Mouse (Mus musculus) G1E (cell line): ENCODE data around the gene Tspan9. TPM values are rescaled to one million over a fixed set of nuclear protein-coding genes. Genes with fewer than 3 reads are reported as not detected.

Experiments used
- ATAC-seq: 2 replicates; pipeline ENCODE4 v1.8.0; 2016; ENCODE audit warnings: mild to moderate bottlenecking; ENCODE audit not compliant: insufficient number of reproducible peaks, poor library complexity, low FRiP score, severe bottlenecking; ENCODE audit errors: extremely low read depth
- DNase-seq: peaks from one replicate; pipeline ENCODE4 v3.0.0; 2012; ENCODE audit warnings: low spot score
- H3K27me3 ChIP-seq: 2 replicates; pipeline ENCODE4 v1.6.1; 2012; ENCODE audit warnings: mild to moderate bottlenecking, low read length, inconsistent platforms; ENCODE audit not compliant: insufficient read depth
- H3K36me3 ChIP-seq: replicated peaks from 2 replicates; pipeline ENCODE3; 2012; ENCODE audit warnings: mild to moderate bottlenecking, inconsistent platforms
- H3K4me1 ChIP-seq: 2 replicates; pipeline ENCODE4 v1.6.1; 2012; ENCODE audit warnings: low read depth, low read length, inconsistent platforms, mixed read lengths; ENCODE audit not compliant: insufficient read depth
- H3K4me3 ChIP-seq: 2 replicates; pipeline ENCODE4 v1.5.1; 2012; ENCODE audit warnings: low read depth, mild to moderate bottlenecking, inconsistent platforms, low read length, moderate library complexity, mixed read lengths
- H3K9me3 ChIP-seq: replicated peaks from 2 replicates; pipeline ENCODE4 v1.6.1; 2012; ENCODE audit warnings: inconsistent platforms
- CTCF ChIP-seq: IDR thresholded peaks from 2 replicates; pipeline ENCODE4 v1.5.1; 2012; ENCODE audit warnings: low read depth, low read length, inconsistent platforms, mixed read lengths
- GATA1 ChIP-seq: IDR thresholded peaks from 2 replicates; pipeline ENCODE4 v1.6.1; 2012; ENCODE audit warnings: borderline replicate concordance, low read length, inconsistent platforms, mixed read lengths
- GATA2 ChIP-seq: IDR thresholded peaks from 2 replicates; pipeline ENCODE4 v1.6.1; 2012; ENCODE audit warnings: low read depth, low read length, inconsistent platforms, borderline replicate concordance
- POLR2AphosphoS5 ChIP-seq: IDR thresholded peaks from 2 replicates; pipeline ENCODE4 v1.6.1; 2012; ENCODE audit warnings: low read depth, low read length, inconsistent platforms; ENCODE audit not compliant: insufficient replicate concordance
- TAL1 ChIP-seq: conservative IDR thresholded peaks from 2 replicates; pipeline ENCODE4 v1.6.1; 2012; ENCODE audit warnings: low read depth, low read length, inconsistent platforms, mixed read lengths
- polyA plus RNA-seq: library from polyadenylated mRNA; stranded (reverse); fragments of >175 nt; gene quantifications from 2 replicates; pipeline ENCODE4 v1.2.3, GENCODE M21; 2012
- total RNA-seq, 2 experiments: library from RNA; stranded (forward) in 1 of 2; stranded (reverse) in 1 of 2; fragments of 200-1000 nt in 1 of 2; fragments of >200 nt in 1 of 2; fragmentation: Nextera tagmentation in 1 of 2; gene quantifications; 2 replicates each; pipeline ENCODE4 v1.2.3; 2014 to 2017

Gene Tspan9
- total and polyA plus RNA-seq, 3 experiments: 0.16 TPM; not detected in 2

DNA sequence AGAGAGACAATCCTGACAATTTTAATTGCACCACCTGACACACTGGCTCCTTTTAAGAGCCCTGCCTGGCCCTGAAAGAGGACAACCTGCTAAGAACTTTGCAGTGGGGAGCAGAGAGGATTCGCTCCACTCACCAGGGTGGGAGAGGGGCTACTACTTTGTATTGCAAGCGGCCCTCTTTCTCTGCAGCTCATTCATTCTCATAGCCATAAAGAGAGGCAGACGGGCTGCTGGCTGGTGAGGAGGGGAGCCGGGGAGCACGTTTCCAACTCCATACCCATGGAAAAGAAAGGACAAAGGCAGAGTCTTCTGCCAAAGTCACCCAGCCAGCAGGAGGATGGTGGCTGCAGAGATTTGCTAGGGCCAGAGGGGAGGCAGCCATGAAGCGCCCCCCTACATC is 169.8 kb downstream of the Tspan9 start:
- no peak for DNase-seq
- H3K9me3 ChIP-seq: peaks cover 90% of the 10 kb centered on the region
- H3K4me3 ChIP-seq: no peak overlapping the region
- no peak for TF ChIP-seq GATA2
- TF ChIP-seq CTCF: no peak
- no peak for TF ChIP-seq TAL1
- TF ChIP-seq POLR2AphosphoS5: no peak
- no peak for TF ChIP-seq GATA1
- no peaks in the 10 kb centered on the region for H3K36me3 ChIP-seq
- H3K4me1 ChIP-seq: no peaks in the 10 kb centered on the region
- no peak for ATAC-seq
- no peaks in the 10 kb centered on the region for H3K27me3 ChIP-seq

DNA sequence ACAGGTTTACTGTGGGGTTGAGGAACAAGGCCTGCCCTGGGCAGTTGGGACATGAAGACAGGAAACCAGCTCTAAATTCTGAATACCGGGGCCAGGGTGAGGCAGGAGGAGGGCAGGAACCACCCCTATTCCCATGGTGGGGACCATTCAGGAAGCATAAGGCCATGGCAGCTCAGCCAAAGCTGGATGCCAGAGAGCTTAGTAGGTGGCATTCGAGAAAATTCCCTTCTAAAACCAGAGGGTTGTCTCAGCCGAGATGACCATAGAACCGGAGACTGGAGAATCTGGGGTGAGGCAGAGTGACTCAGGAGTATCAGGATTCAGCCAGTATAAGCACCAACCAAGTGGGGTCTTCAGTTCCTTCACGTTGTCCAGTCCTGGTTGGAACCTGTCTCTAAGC is 171.5 kb downstream of the Tspan9 start:
- H3K9me3 ChIP-seq: peaks cover 89% of the 10 kb centered on the region
- TF ChIP-seq GATA1: no peak
- no peak for TF ChIP-seq GATA2
- no peak for TF ChIP-seq POLR2AphosphoS5
- TF ChIP-seq TAL1: no peak
- TF ChIP-seq CTCF: no peak
- H3K4me3 ChIP-seq: no peak overlapping the region
- ATAC-seq (no peak), DNase-seq (no peak)
- no peaks in the 10 kb centered on the region for H3K4me1 ChIP-seq
- H3K27me3 ChIP-seq: no peaks in the 10 kb centered on the region
- H3K36me3 ChIP-seq: no peaks in the 10 kb centered on the region

DNA sequence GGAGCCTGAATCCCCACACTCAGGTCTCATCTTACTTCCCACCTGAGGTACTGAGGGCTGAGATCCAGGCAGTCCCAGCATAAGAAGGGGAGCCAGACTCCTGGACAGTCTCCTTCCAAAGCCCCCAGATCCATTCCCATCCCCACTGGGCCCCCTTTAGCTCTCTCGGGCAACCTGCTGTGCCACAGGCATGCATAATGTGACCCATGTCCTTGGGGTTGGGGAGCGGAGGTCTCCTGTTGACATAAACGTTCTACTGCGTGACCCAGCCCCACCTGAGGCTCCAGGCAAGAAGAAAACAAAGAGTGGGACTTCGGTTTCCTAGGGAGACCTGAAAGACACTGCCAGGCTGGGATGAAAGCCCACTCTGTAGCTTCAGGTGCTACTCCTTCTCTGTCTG is 172.5 kb downstream of the Tspan9 start:
- no peaks in the 10 kb centered on the region for H3K4me1 ChIP-seq
- DNase-seq: no peak
- H3K4me3 ChIP-seq: no peak overlapping the region
- TF ChIP-seq CTCF (no peak), GATA1 (no peak), GATA2 (no peak), POLR2AphosphoS5 (no peak), TAL1 (no peak)
- ATAC-seq: no peak
- H3K27me3 ChIP-seq: no peaks in the 10 kb centered on the region
- peaks cover 89% of the 10 kb centered on the region for H3K9me3 ChIP-seq
- H3K36me3 ChIP-seq: no peaks in the 10 kb centered on the region

DNA sequence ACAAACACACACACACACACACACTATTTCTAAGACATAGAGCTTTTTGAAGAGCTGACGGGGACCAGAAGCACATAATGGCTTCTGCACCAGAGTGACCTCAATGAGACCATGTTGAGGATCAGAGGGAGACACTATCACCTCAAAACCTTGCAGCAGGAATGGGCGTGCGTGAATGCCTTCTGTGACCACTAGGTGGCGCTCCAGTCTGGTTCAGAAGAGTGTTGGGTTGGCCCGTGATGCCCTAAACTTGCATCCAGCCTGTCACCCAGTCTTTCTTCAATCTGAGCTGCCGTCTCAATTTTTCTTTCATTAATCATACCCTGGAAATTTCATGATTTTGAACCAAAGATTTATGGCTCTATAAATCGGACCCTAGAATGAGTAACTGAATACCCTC is 173.3 kb downstream of the Tspan9 start:
- TF ChIP-seq GATA2 (no peak), CTCF (no peak), POLR2AphosphoS5 (no peak), GATA1 (no peak), TAL1 (no peak)
- Histone ChIP-seq H3K36me3 (no peaks in the 10 kb centered on the region), H3K4me1 (no peaks in the 10 kb centered on the region), H3K4me3 (no peak overlapping the region), H3K9me3 (peaks cover 89% of the 10 kb centered on the region), H3K27me3 (no peaks in the 10 kb centered on the region; the same call in 1 of the 2 replicates)
- no peak for ATAC-seq
- DNase-seq: no peak

DNA sequence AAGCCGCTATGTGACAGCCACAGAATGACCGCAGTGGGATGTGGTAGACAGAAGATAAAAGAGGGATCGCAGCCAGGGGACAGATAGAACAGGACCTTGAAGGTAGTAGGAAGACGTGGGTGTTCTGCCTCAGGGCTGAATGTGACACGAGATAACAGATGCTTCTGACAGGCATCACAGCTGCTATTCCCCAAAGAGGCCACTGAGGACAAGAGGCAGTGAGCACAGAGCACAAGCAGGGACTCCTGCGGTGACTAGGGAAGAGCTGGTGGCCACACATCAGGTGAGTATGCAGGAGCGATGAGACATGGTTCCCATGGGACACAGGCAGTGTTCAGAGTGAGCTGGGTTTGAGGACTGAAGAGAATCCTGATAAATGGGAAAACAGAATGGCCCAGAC is 173.7 kb downstream of the Tspan9 start:
- no peaks in the 10 kb centered on the region for H3K36me3 ChIP-seq
- TF ChIP-seq TAL1 (no peak), GATA2 (no peak), CTCF (no peak), GATA1 (no peak), POLR2AphosphoS5 (no peak)
- ATAC-seq (no peak), DNase-seq (no peak)
- H3K4me1 ChIP-seq: no peaks in the 10 kb centered on the region
- peaks cover 89% of the 10 kb centered on the region for H3K9me3 ChIP-seq
- H3K4me3 ChIP-seq: no peak overlapping the region
- no peaks in the 10 kb centered on the region; the same call in 1 of the 2 replicates for H3K27me3 ChIP-seq

DNA sequence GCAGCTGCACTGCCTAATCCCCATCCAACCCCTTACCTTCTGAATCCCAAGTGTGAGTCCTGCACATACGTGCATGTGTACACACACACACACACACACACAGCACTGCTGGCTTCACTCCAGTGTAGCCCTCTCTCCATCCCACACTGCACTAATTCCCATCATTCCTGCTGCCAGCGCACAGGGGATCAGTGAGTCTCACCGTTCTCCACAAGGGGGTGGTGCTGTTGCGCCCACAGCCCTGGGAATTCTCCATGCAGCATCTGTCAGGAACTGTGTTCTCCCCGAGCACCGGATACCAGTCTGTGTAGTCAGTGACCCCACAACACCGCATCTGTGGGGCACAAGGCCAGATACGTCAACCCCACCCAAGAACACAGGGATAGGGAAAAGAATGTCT is 177.9 kb downstream of the Tspan9 start:
- H3K4me3 ChIP-seq: 0 out of 2 replicates have a peak overlapping the region, but pooled peaks have one; percentile 21
- DNase-seq (no peak), ATAC-seq (no peak)
- no peaks in the 10 kb centered on the region for H3K4me1 ChIP-seq
- no peaks in the 10 kb centered on the region; the same call in 1 of the 2 replicates for H3K27me3 ChIP-seq
- TF ChIP-seq GATA2 (no peak), TAL1 (no peak), CTCF (no peak), GATA1 (no peak), POLR2AphosphoS5 (no peak)
- peaks cover 93% of the 10 kb centered on the region for H3K9me3 ChIP-seq
- no peaks in the 10 kb centered on the region for H3K36me3 ChIP-seq
